18 mouse cellular contexts compared by ENCODE assay signal in genomic region chr15:20669507-20669906, GRCm38 (mm10). TPM values are rescaled to one million over a fixed set of nuclear protein-coding genes. Genes with fewer than 3 reads are reported as not detected.
"Had no signal": no experiment of that assay in that cellular context is flagged by ENCODE, and none has a peak within 500 bp of the region (broad histone marks: within the 10 kb centered on the region; RNA-seq: fewer than 3 reads in every experiment).

No protein-coding gene starts in this region.

RNA-seq across cellular contexts. Expression of gene Acot10, which starts 3.0 kb away (rescaled TPM):
- total RNA-seq: gastrocnemius, adult 18-20 months; gastrocnemius, adult 2 months; gastrocnemius, adult 8-10 months; gastrocnemius, postnatal 10 days; gastrocnemius, postnatal 14 days; gastrocnemius, postnatal 25 days; gastrocnemius, postnatal 36 days; gastrocnemius, postnatal 4 days; heart, adult 18-20 months; heart, adult 2 months; heart, adult 8-10 months had no signal
- polyA plus RNA-seq: embryonic facial prominence, embryonic 10.5 days; embryonic facial prominence, embryonic 11.5 days; erythroblast, embryonic 14.5 days; forebrain, embryonic 10.5 days; forebrain, embryonic 11.5 days; forebrain, embryonic 12.5 days; forebrain, embryonic 16.5 days; heart, adult 2 months had no signal
